Mouse (Mus musculus) gonadal fat pad, adult 2 months (tissue): ENCODE results near the gene Fau. TPM values are rescaled to one million over a fixed set of nuclear protein-coding genes. Genes with fewer than 3 reads are reported as not detected.
"Not testable (repeated sequence)": the region's sequence is repeated elsewhere in the genome, so short reads cannot be mapped to it uniquely, and the experiment has no call there.

Experiments
- DNase-seq: peaks from one replicate; pipeline ENCODE4 v3.0.0-alpha.2; 2012; ENCODE audit warnings: low read depth
- polyA plus RNA-seq: library from polyadenylated mRNA; depleted of rRNA; stranded (reverse); fragments of >200 nt; gene quantifications from 2 replicates; pipeline ENCODE4 v1.2.3, GENCODE M21; 2012; rRNA removed

The Fau gene
- 1,249 and 1,627 TPM in 2 replicates for polyA plus RNA-seq

- DNase-seq, result no peak
These were observed at the start of gene Fau, which contains the start of gene Mrpl49 for GRCm38 (mm10) chr19:6057313-6058096. TSS of gene Fau (plus strand) at chr19:6057844. TSS of gene Mrpl49 (minus strand) at chr19:6057785.

GRCm38 (mm10) chr19:6009137-6009536, 48.5 kb upstream of the Fau start:
- no peak for DNase-seq

- DNase-seq, result no peak
These were observed 44.0 kb upstream of the Fau start for GRCm38 (mm10) chr19:6013691-6014090.

- no peak for DNase-seq
These were observed 42.6 kb upstream of the Fau start for GRCm38 (mm10) chr19:6014991-6015510.

GRCm38 (mm10) chr19:6015511-6016315, 41.9 kb upstream of the Fau start, which contains the start of gene Capn1:
TSS of gene Capn1 (minus strand) at chr19:6015897.
- no peak for DNase-seq

GRCm38 (mm10) chr19:6016532-6016931, 41.1 kb upstream of the Fau start:
- no peak for DNase-seq

- no peak for DNase-seq
These were observed 39.2 kb upstream of the Fau start for GRCm38 (mm10) chr19:6018142-6019089.

GRCm38 (mm10) chr19:6020276-6020675, 37.4 kb upstream of the Fau start:
- no peak for DNase-seq

GRCm38 (mm10) chr19:6023059-6023458, 34.6 kb upstream of the Fau start:
- DNase-seq, result no peak

- no peak for DNase-seq
These were observed 33.7 kb upstream of the Fau start for GRCm38 (mm10) chr19:6023930-6024329.

- DNase-seq, result no peak
These were observed 28.7 kb upstream of the Fau start for GRCm38 (mm10) chr19:6028991-6029390.

- DNase-seq, result no peak
These were observed 28.2 kb upstream of the Fau start for GRCm38 (mm10) chr19:6029426-6029825.

- DNase-seq, result no peak
These were observed 26.9 kb upstream of the Fau start for GRCm38 (mm10) chr19:6030520-6031280.

- no peak for DNase-seq
These were observed 21.6 kb upstream of the Fau start for GRCm38 (mm10) chr19:6035966-6036585.

GRCm38 (mm10) chr19:6037695-6038094, 19.9 kb upstream of the Fau start:
- no peak for DNase-seq

- DNase-seq, result no peak
These were observed 19.3 kb upstream of the Fau start for GRCm38 (mm10) chr19:6038326-6038725.

GRCm38 (mm10) chr19:6040002-6040401, 17.6 kb upstream of the Fau start:
- DNase-seq, result no peak

- DNase-seq, result no peak
These were observed 15.4 kb upstream of the Fau start for GRCm38 (mm10) chr19:6042293-6042692.

- DNase-seq, result not testable (repeated sequence)
These were observed 13.5 kb upstream of the Fau start for GRCm38 (mm10) chr19:6044102-6044501.
